Mouse (Mus musculus) ZHBTc4 (cell line): Measurements from ENCODE around the gene Cd46.

Experiments used
- DNase-seq: peaks from one replicate; pipeline ENCODE4 v3.0.0-alpha.2; 2011; ENCODE audit warnings: low read depth, low spot score

Cd46 gene

DNA sequence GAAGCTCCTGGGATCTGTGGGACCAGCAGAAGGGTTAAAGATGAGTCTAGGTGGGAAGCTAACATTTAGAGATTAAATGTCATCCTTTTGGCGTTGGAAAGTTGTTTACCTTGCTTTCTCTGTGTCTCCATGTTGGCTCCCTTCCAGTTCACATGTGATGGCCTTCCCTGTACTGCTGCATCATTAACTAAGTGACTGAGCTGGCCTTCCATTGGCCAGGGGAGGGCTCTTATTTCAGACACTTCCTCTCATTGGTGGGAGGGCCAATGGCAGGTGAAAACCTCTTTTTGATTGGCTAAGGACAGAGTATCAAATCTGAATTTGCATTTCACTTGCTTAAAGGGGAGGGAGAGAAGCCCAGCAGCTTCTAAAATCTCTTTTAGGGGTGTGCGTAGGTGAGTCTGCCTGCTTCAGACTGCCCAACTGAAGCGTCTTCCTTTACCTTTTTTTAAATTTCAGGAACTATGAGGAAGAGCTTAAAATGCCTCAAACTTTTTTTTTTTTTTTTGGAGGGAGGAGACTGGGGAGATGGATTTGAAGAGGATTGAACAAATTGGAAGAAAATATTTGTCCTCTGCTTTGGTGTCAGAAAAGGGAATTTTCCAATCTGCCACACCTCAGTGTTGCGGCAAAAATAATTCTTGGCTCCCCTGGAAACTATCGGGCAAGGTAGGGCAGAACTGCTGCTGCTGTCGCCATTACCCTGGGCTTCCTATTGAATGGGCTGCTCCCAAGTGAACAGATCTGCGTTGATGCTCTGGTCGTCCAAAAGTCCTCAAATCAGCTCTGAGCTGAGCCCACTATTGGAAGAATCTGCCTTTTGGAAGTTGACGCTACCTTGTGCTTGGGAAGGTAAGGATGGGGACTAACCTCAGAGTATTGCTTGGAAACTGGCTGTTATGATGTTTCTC, 73.7 kb downstream of the Cd46 start:
- DNase-seq: peak; percentile 12

DNA sequence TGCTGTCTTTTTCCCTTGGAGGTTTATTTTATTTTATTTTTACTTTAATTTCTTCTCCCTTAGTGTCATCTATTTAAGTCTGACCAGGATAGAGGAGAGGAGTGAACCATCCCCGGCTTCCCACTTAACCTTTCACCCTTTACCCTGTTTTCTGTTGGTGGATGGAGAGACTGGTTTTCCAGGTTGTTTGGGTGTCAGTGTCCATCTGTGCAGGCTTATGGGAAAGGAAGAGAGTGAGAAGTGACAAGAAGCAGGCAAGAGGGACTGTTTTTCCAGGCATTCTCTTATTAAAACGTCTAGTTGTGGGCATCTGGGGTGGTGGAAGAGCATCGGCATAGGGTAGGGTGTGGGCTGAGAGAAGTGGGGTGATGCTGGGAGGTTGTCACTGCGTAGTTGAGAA, 74.4 kb downstream of the Cd46 start:
- no peak for DNase-seq

DNA sequence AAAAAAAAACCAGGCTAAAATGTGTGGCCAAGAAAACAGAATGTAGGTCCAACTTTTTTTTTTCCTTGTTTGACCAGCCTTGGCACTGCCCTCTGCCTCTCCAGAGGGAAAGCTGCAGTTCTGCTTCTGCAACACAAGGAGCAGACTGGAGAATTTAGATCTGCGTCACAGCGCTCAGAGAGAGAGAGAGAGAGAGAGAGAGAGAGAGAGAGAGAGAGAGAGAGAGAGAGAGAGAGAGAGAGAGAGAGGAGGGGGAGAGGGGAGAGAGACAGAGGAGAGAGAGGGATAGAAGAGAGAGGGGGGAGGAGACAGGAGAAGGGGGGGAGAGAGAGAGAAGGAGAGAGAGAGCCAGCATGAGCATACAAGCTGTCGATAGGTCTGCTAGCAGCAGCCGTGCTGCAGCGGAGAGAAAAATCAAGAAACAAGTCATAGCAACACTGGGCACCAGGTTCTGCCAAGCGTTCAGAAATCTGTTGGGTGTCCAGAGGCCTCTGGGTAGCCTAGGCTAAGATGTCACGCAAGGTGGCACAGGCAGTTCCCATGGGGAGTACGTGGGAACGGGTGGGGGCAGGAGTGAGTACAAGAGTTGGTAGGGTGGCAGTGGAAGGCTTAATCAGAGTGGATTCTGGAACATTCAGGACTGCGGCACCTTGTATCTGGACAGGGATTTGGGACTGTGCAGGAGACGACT, 75.1 kb downstream of the Cd46 start:
- no peak for DNase-seq

DNA sequence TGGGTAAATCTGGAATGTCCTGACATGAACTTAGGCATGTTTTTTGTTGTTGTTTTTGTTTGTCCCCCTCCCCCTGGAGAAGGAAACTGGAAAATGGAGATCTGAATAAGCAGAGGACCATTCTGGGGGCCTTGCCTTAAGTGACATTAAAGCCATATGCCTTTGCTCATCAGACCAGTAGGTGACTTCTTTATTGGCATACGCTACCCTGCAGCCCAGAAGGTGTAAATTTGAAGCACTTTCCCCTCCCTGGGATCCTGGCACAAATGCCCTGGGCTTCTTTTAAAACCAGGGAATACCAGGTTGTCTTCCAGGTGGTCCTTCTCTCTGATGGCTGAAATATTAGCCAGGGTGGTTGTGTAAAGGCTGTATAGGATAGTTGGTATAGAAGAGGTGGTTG, 76.8 kb downstream of the Cd46 start:
- DNase-seq: no peak

DNA sequence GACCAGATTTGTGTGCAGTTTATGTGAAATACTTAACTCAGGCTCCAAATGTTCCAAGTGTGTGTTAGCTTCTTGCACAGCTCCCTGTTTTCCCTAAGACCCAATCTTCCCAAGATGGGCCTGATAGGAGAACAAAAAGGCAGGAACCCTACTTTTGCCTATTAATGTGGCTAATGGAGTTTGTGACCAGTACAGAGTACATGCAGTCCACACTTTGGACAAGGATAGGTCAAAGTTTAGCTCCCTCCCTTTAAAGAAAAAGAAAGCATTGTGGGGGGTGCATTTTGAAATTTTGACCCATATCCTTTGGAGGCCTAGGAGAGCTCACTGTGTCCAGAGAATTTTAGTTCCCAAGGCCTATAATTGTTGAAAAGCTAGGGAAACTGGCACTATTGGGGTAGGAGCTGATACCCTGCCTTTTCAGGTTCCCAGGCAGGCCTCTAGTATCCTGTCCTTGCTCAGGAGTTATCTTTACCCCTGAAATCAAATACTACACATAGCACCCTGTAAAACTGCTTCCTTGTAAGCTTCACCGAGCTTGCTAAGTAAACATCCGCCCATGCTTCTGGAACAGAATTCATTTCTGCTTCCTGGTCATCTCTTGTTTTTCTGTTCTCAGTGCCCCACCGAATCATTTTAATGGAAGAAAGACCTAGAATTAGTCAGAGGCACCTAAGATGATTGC, 77.7 kb downstream of the Cd46 start:
- DNase-seq: no peak

DNA sequence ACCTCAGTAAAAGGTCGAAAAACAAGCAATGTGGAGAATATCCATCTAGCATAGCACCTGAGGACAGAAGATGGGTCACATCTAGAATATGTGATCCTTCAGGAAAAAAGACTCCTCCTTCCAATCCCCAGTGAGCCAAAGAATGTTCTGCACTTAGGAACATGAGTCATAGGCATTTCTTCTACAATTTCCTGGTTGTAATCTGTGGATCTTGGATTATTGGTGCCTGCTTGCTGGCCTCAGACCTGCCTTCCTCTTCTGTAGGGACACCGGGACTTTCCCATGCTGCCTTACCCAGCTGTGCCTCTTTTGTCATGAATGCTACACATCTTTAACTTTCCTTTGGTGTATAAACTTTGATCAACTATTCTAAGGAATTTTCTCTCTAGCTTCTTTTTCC, 79.5 kb downstream of the Cd46 start:
- no peak for DNase-seq

DNA sequence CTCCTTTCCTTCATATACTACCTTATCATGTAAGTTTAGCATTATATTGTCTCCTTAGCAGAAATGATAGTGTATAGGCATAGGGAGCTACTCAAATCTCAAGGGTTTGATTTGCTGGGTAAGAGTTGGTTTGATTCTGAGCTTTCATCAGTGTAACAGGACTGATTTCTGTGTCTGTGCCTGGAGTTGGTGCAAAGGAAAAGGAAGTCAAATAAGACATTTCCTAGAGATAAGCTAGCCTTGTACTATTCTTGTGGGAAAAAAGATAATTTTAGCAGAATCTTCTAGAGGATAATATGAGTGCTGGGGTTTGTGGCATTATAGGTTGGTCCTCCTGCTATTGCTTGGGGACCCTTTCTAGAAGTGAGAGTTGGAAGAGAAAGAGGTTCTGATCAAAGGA, 85.8 kb downstream of the Cd46 start:
- no peak for DNase-seq

DNA sequence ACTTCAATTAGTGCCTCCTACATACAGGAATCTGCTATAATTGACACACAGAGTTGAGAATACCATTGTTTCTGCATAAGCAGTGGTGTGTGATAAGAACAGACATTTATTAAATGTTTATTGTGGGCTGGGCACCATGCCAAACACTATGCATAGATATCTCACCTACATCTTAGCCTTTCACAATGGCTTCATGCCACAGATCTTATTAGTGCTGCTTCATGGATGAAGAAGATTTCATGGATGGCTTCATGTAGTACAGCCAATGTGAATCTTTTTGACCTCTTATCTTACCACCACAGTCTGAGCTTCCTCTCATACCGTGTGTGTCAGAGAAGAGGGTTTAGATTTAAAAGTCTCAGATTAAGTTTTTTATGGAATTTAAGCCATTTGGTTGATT, 87.9 kb downstream of the Cd46 start:
- no peak for DNase-seq

DNA sequence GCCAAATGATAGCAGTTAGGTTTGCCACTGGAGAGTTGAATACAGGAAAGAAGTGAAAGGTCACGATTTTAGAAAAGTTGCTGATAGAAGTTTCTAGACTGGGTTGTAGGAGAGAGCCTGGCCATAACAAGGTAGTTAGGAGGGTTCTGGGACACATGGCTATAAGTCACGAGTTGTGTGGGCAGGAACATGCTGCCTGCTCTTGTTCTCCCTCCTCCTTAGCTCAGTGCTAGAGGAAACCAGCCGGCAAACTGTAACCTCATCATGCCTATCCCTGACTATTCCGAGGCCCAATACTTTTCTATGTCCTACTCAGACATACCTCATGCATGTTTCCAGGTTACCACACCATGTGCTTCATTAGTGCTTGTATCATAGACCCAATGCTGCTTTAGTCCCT, 88.7 kb downstream of the Cd46 start:
- DNase-seq: no peak

DNA sequence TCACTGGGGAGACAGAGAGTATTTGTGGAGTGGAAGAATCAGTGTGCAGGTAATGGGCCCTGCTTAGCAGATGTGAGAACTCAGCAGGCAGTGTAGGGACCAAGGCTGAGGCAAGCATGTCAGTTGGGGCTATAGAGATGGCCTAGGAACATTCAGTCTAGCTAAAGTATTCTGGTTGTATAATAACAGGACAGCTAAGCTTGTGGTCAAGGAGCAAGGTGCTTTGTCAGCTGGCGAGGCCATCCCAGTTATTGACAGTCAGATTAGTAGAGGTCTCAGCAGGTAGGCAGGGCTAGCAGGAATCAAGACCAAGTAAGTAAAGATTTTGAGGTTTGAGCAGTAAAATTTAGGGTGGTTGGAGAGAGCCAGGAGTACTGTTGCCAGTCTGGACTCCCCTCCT, 93.7 kb downstream of the Cd46 start:
- DNase-seq: no peak

DNA sequence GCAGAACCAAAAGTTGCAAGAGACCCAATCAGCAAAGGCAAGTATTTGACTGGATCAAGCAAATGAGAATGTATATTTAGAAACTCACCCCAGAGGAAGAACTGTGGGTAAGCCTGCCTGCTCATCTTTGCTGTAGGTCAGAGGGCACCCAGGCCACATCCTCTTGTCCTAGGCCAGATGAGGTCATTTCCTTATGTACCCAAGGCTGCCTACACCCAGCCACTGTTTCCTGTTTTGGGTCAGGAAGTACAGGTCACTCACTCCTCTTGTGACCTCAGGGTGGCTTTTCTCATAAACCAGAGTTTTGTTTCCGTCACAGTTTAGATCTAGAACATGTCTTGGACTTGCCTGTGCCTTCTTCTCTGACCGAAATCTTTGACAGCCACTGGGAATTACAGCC, 96.9 kb downstream of the Cd46 start:
- DNase-seq: no peak

DNA sequence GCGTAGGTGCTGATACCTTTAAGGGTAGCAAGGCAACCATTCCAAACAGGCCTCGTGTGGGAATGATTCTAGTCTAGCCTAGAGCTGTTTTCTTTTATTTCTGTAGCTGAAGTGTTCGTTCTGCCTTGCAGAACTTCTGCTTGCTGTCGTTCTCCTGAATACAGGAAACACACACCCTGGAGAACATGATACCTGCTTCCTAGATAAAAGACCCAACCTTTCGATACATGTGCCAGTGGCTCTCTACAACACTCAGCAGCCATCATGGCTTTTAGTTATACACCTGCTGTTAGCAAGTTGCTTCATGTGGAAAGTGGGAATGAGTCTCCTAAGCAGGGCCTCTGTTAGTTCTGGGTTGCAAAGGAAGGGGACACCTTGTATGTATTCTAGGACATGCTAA, 97.8 kb downstream of the Cd46 start:
- no peak for DNase-seq

DNA sequence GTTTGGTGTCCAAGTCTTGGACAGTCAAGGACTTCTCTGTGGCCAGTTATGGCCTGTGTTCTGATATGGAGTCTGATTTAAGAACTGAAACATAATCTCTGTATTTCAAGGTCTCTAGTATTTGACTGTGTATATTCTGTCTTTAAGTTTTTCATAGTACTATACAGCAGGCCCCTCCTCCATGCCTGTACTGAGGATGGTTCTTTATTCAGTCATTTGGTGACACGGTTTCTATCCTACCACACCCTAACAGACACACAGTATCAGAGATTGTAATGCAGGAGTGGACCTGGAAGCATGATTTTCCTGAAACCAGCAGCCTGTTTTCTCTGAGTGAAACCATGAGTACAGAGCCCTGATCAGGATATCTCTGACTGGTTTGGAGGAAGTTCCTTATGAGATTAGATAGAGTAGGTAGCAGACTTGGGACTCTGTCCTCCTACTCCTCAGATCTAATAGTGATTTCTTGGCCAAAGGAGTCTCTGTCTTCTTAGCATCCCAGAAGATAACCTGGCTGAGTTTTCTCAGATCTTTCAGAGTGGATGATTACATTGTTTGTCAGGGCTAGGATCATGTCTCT, 98.5 kb downstream of the Cd46 start:
- DNase-seq: no peak

DNA sequence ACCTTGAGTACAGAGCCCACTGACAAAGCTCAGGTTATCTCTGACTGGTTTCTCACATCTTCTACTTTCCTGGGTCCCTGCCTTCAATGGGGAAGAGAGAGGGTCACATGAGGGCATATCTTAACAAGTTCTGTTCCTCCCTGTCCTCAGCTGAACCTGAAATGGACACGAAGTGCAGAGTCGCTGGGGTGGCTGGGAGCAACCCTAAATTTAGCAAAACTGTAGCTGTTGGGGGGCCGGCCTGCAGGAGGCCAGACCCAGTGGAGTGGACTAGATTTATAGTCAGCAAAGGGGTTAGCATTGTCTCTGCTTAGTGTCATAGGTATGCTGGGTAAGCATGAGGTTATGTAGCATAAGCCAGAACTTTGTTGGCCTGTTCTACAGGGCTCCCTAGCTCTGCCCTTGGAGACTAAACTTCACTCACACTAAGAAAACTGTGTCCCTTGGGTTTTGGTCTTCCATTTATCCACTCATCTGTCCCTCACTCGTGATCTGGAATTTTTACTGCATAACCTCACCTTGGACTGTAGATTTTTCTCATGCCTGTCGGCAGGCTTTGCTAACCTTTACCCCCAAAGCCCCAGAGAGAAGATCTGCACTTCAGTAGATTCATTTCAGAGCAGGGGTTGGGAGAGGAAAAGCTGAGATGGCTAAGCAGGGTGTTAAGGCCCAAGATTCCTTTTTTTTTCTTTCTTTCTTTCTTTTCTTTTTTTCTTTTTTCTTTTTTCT, 99.3 kb downstream of the Cd46 start:
- no peak for DNase-seq

DNA sequence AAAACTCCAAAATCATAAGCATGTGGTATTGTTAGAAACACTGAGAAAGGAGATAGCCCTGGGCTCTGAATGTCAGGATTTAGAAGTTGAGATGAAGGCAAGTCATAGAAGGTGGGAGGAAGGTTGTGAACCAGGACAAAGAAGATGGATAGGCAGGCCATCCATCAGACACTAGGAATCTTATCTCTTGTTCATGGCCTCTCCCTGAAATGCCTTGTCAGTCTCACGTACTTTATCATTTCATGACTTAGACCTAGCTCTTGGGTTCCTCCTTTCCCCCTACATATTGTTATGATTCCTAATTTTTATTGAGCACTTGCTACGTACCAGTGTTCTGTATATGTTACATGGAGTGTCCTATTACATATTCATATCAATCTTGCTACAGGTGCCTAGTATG, 100.4 kb downstream of the Cd46 start:
- DNase-seq: no peak

DNA sequence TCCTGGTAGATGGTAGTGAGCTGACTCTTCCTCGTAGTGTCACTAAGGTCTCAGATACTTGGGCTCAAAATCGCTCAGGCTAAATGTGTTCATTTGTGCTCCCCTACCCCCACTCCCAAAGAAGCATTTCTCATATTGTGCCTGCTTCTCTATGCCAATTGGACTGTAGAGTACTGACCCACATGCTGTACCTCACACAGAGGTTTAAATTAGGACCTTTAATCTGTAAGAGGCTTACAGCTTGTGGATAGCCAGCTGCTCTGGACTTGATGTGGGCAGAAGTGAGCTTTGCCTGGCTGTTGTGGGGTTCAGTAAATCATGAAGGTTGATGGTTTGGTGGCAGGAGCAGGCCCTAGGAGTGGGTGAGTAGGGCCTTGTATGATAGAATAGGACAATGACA, 101.1 kb downstream of the Cd46 start:
- no peak for DNase-seq

DNA sequence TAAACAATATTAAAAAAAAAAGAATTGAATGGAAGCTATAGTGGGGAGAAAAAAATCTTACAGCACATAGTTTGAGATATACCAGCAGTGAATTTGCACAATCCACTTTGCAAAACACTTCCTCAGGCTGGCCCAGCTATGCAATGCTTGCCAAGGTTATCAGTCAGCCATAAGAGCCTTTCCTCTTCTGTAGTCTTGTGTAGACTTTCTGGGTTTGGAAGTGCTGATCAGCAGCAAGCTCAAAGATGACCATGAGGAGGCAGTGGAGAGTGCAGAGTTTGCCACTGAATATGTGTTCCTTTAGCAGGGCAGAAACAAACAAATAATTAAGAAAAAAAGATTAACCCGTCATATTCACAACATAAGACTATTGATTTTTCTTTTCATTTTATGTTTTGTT, 103.0 kb downstream of the Cd46 start:
- no peak for DNase-seq
